Mouse (Mus musculus) left cerebral cortex, adult 2 months (tissue): ENCODE results near the gene Igflr1. TPM values are rescaled to one million over a fixed set of nuclear protein-coding genes. Genes with fewer than 3 reads are reported as not detected.

Experiments
- DNase-seq, 2 experiments: peaks; one replicate each; pipeline ENCODE4 v3.0.0; 2021 to 2022; ENCODE audit warnings: low spot score in 2 of 2, mixed read lengths in 1 of 2; ENCODE audit errors: extremely low spot score in 1 of 2
- H3K27ac ChIP-seq: fragments of 200-600 bp; 2 replicates; pipeline ENCODE4 v1.8.1; 2022
- H3K4me3 ChIP-seq: fragments of 200-600 bp; 2 replicates; pipeline ENCODE4 v1.8.1; 2022
- CTCF ChIP-seq: fragments of 200-600 bp; IDR thresholded peaks from 2 replicates; pipeline ENCODE4 v1.8.1; 2022; ENCODE audit warnings: antibody characterized with exemption, mild to moderate bottlenecking, moderate library complexity
- intact Hi-C: fragments of 180-260 bp; cut with DNase I; formaldehyde crosslinking; loops from one replicate; pipeline ENCODE4 v1.15.1; 2025
- total RNA-seq, 2 experiments: library from RNA; stranded (reverse); gene quantifications; 2 replicates each; pipeline ENCODE4 v1.2.3; 2021

The Igflr1 gene
- total RNA-seq, 2 experiments from 2014 or later = 3.8 to 6.6 TPM

GRCm38 (mm10) chr7:30572969-30573368 is 7.7 kb downstream of the Igflr1 start:
- intact Hi-C loops = no loop called here
- no peak for DNase-seq
- no peak overlapping the region for H3K27ac ChIP-seq
- no peak overlapping the region for H3K4me3 ChIP-seq
- no peak for TF ChIP-seq CTCF

- Histone ChIP-seq H3K27ac (no peak overlapping the region), H3K4me3 (no peak overlapping the region)
- intact Hi-C loops = loop anchor here (10.0 kb wide), 1 partner anchor 145 kb away; the partner anchor contains the start of gene Tmem147
- no peak for DNase-seq
- TF ChIP-seq CTCF = no peak
These were observed 14.7 kb downstream of the Igflr1 start for GRCm38 (mm10) chr7:30579950-30580349.

GRCm38 (mm10) chr7:30581547-30581946 is 16.3 kb downstream of the Igflr1 start:
- TF ChIP-seq CTCF = no peak
- intact Hi-C loops = loop anchor here (10.0 kb wide), 1 partner anchor 143 kb away; the partner anchor contains the start of gene Tmem147
- no peak overlapping the region for H3K4me3 ChIP-seq
- DNase-seq = no peak
- H3K27ac ChIP-seq = no peak overlapping the region

GRCm38 (mm10) chr7:30584339-30584738 is 19.1 kb downstream of the Igflr1 start:
- no peak for DNase-seq
- no peak for TF ChIP-seq CTCF
- Histone ChIP-seq H3K27ac (no peak overlapping the region), H3K4me3 (no peak overlapping the region)
- intact Hi-C loops = loop anchor here (10.0 kb wide), 1 partner anchor 140 kb away; the partner anchor contains the start of gene Tmem147

GRCm38 (mm10) chr7:30585170-30585569 is 19.9 kb downstream of the Igflr1 start:
- intact Hi-C loops = loop anchor here (5.0 to 10.0 kb wide), 4 partner anchors 42 to 372 kb away; partner anchors contain the start of genes Cox6b1, Ffar1, Tmem147 and Usf2
- no peak for DNase-seq
- no peak for TF ChIP-seq CTCF
- H3K4me3 ChIP-seq = no peak overlapping the region
- H3K27ac ChIP-seq = no peak overlapping the region

- intact Hi-C loops = loop anchor here (5.0 to 10.0 kb wide), 4 partner anchors 41 to 371 kb away; partner anchors contain the start of genes Cox6b1, Ffar1, Tmem147 and Usf2
- no peak overlapping the region for H3K4me3 ChIP-seq
- no peak overlapping the region for H3K27ac ChIP-seq
- DNase-seq = no peak
- TF ChIP-seq CTCF = no peak
These were observed 21.3 kb downstream of the Igflr1 start for GRCm38 (mm10) chr7:30586455-30587020.

- peak in 1 of 2 experiments; percentile 55 for DNase-seq
- Histone ChIP-seq H3K27ac (peak overlapping the region; percentile 91), H3K4me3 (peak overlapping the region; percentile 74)
- intact Hi-C loops = loop anchor here (2.0 to 10.0 kb wide), 6 partner anchors 21 to 369 kb away; partner anchors contain the start of genes Cox6b1, Ffar1, Gm49396 and Psenen
- no peak for TF ChIP-seq CTCF
These were observed 22.8 kb downstream of the Igflr1 start for GRCm38 (mm10) chr7:30587842-30588667.

GRCm38 (mm10) chr7:30588676-30589434 is 23.6 kb downstream of the Igflr1 start, which contains the start of gene Kmt2b:
Gene Kmt2b (minus strand): TSS chr7:30588726.
- H3K27ac ChIP-seq = peak within 1 kb of the TSS; percentile 91
- TF ChIP-seq CTCF = no peak
- H3K4me3 ChIP-seq = peak within 1 kb of the TSS; percentile 74
- intact Hi-C loops = loop anchor here (2.0 to 10.0 kb wide), 6 partner anchors 20 to 368 kb away; partner anchors contain the start of genes Cox6b1, Ffar1, Gm49396 and Psenen
- DNase-seq = peak; percentile 95 to 97

GRCm38 (mm10) chr7:30589435-30590301 is 24.4 kb downstream of the Igflr1 start:
- H3K27ac ChIP-seq = peak overlapping the region; percentile 89
- peak; percentile 88 for TF ChIP-seq CTCF
- intact Hi-C loops = loop anchor here (2.0 to 10.0 kb wide), 6 partner anchors 19 to 368 kb away; partner anchors contain the start of genes Cox6b1, Ffar1, Gm49396 and Psenen
- DNase-seq = peak; percentile 79
- peak overlapping the region; percentile 74 for H3K4me3 ChIP-seq

- Histone ChIP-seq H3K4me3 (no peak overlapping the region), H3K27ac (no peak overlapping the region)
- TF ChIP-seq CTCF = no peak
- intact Hi-C loops = no loop called here
- DNase-seq = no peak
These were observed 25.8 kb downstream of the Igflr1 start for GRCm38 (mm10) chr7:30590927-30591604.
